8 mouse cellular contexts compared by ENCODE assay signal in the genomic region with DNA sequence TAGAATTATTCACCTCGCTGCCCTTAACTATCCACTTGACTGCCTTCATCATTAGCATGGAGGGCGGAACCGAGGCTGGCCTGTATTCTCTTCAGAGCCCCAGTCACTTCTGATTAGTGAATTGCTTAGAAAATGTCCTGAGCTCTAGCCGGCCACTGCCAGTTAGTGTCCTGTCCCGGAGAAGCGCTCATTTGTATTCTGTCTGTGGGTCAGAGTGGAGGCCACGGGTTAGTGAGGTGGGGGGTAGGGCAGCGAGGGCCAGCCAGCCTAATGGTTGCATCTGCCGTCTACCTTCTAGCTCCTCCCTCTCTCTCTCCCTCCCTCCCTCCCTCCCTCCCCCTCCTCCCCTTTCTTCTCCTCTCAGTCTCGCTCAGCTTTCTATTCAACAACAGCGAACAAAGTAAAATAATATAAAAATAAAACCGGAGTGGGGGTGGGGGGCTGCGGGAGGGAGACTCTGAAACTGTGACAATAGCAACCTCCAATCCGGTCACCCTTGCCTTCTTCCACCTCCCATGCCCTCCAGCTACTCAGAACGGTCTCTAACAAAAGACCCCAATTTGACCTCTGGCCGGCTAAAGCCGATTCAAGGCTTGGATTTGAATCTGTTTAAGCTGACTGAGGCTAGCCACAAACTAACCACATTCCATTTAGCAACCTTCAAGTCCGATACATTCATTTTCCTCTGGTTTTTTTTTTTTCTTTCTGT.
A peak's percentile ranks its signal among the peaks of the same experiment; 100 is the strongest.
DNase-seq lines count a peak whose midpoint lies in the region; ATAC-seq and TF ChIP-seq lines count a peak whose summit lies in the region.

No protein-coding gene starts in this region.

- no peak for TF ChIP-seq CTCF in left cerebral cortex, adult 2 months (IDR thresholded peaks at IDR 0.05)
- TF ChIP-seq CTCF in forebrain, postnatal 0 days (IDR thresholded peaks at IDR 0.05; ENCODE audit: low read depth) = no peak

- H3K27me3 ChIP-seq in forebrain, postnatal 0 days (ENCODE audit: insufficient read depth, low read length) = no peaks in the 10 kb centered on the region
- H3K27me3 ChIP-seq in kidney, embryonic 16.5 days (ENCODE audit: insufficient read depth, low read length) = no peaks in the 10 kb centered on the region
- no peaks in the 10 kb centered on the region for H3K27me3 ChIP-seq in liver, embryonic 16.5 days (ENCODE audit: control insufficient read depth, insufficient read depth, low read depth, low read length)

- no peaks in the 10 kb centered on the region; the same call in 1 of the 2 replicates for H3K4me1 ChIP-seq in forebrain, postnatal 0 days (ENCODE audit: insufficient read depth)
- peaks cover 23% of the 10 kb centered on the region for H3K4me1 ChIP-seq in kidney, embryonic 16.5 days (ENCODE audit: insufficient read depth, low read length)
- H3K4me1 ChIP-seq in liver, embryonic 16.5 days (ENCODE audit: control insufficient read depth, low read depth, low read length) = peaks cover 14% of the 10 kb centered on the region

- peak overlapping the region; percentile 56 for H3K9ac ChIP-seq in forebrain, postnatal 0 days
- H3K9ac ChIP-seq in kidney, embryonic 16.5 days (replicated peaks; ENCODE audit: low read length) = peak overlapping the region; percentile 50
- peak overlapping the region; percentile 49 for H3K9ac ChIP-seq in liver, embryonic 16.5 days (ENCODE audit: low read depth, low read length)

- 4% methylated on average over 18 of the region's 18 CpGs for WGBS in forebrain, postnatal 0 days
- WGBS in kidney, embryonic 16.5 days = 6% methylated on average over 17 of the region's 18 CpGs
- WGBS in liver, embryonic 16.5 days (ENCODE audit: insufficient replicate concordance) = 4% methylated on average over 18 of the region's 18 CpGs

- peak overlapping the region; percentile 63 for H3K4me2 ChIP-seq in forebrain, postnatal 0 days (ENCODE audit: low read depth)
- H3K4me2 ChIP-seq in kidney, embryonic 16.5 days (replicated peaks; ENCODE audit: low read depth, low read length) = peak overlapping the region; percentile 52
- peak overlapping the region; percentile 71 for H3K4me2 ChIP-seq in liver, embryonic 16.5 days (ENCODE audit: low read depth, low read length)

- peak in 1 of 2 experiments; percentile 24 for DNase-seq in left cerebral cortex, adult 2 months (ENCODE audit: extremely low spot score in 1 of 2, low spot score in 2 of 2)
- DNase-seq in left cerebral cortex, adult 11 months (ENCODE audit: low spot score) = no peak
- DNase-seq in cerebellum, adult 9-10 months = peak; percentile 15
- DNase-seq in forebrain, postnatal 0 days = peak; percentile 44
- DNase-seq in right cerebral cortex, postnatal 10 days (ENCODE audit: low spot score in 2 of 2) = peak; percentile 58 to 63
- DNase-seq in urinary bladder, postnatal 4 days (ENCODE audit: low spot score in 2 of 2) = no peak

- H3K4me3 ChIP-seq in left cerebral cortex, adult 2 months = peak overlapping the region; percentile 29; the same call in 1 of the 2 replicates
- H3K4me3 ChIP-seq in forebrain, postnatal 0 days (ENCODE audit: low read depth, low read length) = peak overlapping the region; percentile 37
- H3K4me3 ChIP-seq in kidney, embryonic 16.5 days (ENCODE audit: low read length) = peak overlapping the region; percentile 34
- peak overlapping the region; percentile 54 for H3K4me3 ChIP-seq in liver, embryonic 16.5 days (ENCODE audit: low read depth, low read length)

- intact Hi-C loops in left cerebral cortex, adult 2 months (cut with DNase I) = no loop called here

- H3K9me3 ChIP-seq in forebrain, postnatal 0 days (ENCODE audit: low read length) = no peaks in the 10 kb centered on the region
- H3K9me3 ChIP-seq in kidney, embryonic 16.5 days (ENCODE audit: low read length) = no peaks in the 10 kb centered on the region
- no peaks in the 10 kb centered on the region for H3K9me3 ChIP-seq in liver, embryonic 16.5 days (replicated peaks; ENCODE audit: control insufficient read depth, low read length)

- peak; percentile 81 for ATAC-seq in forebrain, postnatal 0 days
- peak; percentile 91 for ATAC-seq in kidney, embryonic 16.5 days (ENCODE audit: low FRiP score, low TSS enrichment)
- peak; percentile 74 for ATAC-seq in liver, embryonic 16.5 days (ENCODE audit: low read depth)

- H3K27ac ChIP-seq in left cerebral cortex, adult 2 months = no peak overlapping the region
- H3K27ac ChIP-seq in forebrain, postnatal 0 days (ENCODE audit: low read depth, low read length) = peak overlapping the region; percentile 45; the same call in 1 of the 2 replicates
- H3K27ac ChIP-seq in kidney, embryonic 16.5 days (ENCODE audit: low read length) = peak overlapping the region; percentile 86
- no peak overlapping the region for H3K27ac ChIP-seq in liver, embryonic 16.5 days (ENCODE audit: low read length)

- no peaks in the 10 kb centered on the region for H3K36me3 ChIP-seq in forebrain, postnatal 0 days (ENCODE audit: insufficient read depth)
- H3K36me3 ChIP-seq in kidney, embryonic 16.5 days (ENCODE audit: insufficient read depth, low read length) = no peaks in the 10 kb centered on the region
- no peaks in the 10 kb centered on the region for H3K36me3 ChIP-seq in liver, embryonic 16.5 days (ENCODE audit: control insufficient read depth, insufficient read depth)

Comparison
In these comparisons a context has a peak if more than half of its experiments do, and no peak if none do; other contexts are left out.
1. DNase-seq: peak in cerebellum, adult 9-10 months (single experiment), forebrain, postnatal 0 days (single experiment) and right cerebral cortex, postnatal 10 days (2 of 2); none in left cerebral cortex, adult 11 months (single experiment) and urinary bladder, postnatal 4 days (0 of 2).
2. H3K27ac ChIP-seq: peak in forebrain, postnatal 0 days (single experiment) and kidney, embryonic 16.5 days (single experiment); none in left cerebral cortex, adult 2 months (single experiment) and liver, embryonic 16.5 days (single experiment).
3. Peak in every context shown above with its lines, with median percentiles within 50 percentile points of each other: H3K4me3 ChIP-seq, ATAC-seq, H3K4me2 ChIP-seq and H3K9ac ChIP-seq.